Mouse (Mus musculus) heart, postnatal 10 days (tissue): ENCODE results near the gene Dot1l. TPM values are rescaled to one million over a fixed set of nuclear protein-coding genes. Genes with fewer than 3 reads are reported as not detected.
"Not testable (repeated sequence)": the region's sequence is repeated elsewhere in the genome, so short reads cannot be mapped to it uniquely, and the experiment has no call there.

Source experiments
- DNase-seq, 2 experiments: peaks; one replicate each; pipeline ENCODE4 v3.0.0; 2021
- intact Hi-C: fragments of 180-260 bp; cut with DNase I; formaldehyde crosslinking; loops from one replicate; pipeline ENCODE4 v1.15.1; 2025
- total RNA-seq, 2 experiments: library from RNA; stranded (reverse); gene quantifications; 2 replicates each; pipeline ENCODE4 v1.2.3; 2021

The Dot1l gene
- total RNA-seq, 2 experiments from 2014 or later = 66.3 to 67.6 TPM

GRCm38 (mm10) chr10:80826151-80827062, 71.4 kb downstream of the Dot1l start, which contains the start of gene Oaz1:
Gene Oaz1 (plus strand): TSS chr10:80826656.
- DNase-seq = peak; percentile 99
- intact Hi-C loops = loop anchor here (2.0 kb wide), 1 partner anchor 28 kb away; the partner anchor contains the start of genes Lsm7 and Sppl2b

GRCm38 (mm10) chr10:80827063-80827869, 72.3 kb downstream of the Dot1l start:
- intact Hi-C loops = loop anchor here (2.0 kb wide), 1 partner anchor 28 kb away; the partner anchor contains the start of genes Lsm7 and Sppl2b
- DNase-seq = no peak

DNA sequence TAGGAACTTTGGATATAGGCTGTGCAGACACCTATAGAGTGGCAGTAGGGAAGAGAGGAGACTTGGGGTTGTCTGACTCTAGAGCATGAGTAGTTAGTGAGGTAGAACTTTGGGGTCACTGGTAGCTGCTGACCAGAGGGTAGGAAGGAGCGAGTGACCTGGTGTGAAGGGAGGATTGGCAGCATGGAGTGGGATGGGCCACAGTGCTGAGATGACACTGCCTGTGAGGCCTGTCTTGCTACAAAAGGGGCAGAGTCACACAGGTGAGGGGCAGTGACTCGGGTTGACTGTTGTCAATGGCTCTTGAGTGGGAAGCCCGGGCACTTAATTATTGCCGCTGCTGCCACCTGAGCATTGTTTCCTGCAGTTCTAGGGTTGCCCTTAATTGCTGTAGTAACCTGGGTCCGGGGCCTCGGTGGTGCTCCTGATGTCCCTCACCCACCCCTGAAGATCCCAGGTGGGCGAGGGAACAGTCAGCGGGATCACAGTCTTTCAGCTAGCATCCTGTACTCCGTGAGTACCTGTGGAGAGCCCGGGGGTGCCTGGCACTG, 72.9 kb downstream of the Dot1l start:
- no peak for DNase-seq
- intact Hi-C loops = loop anchor here (2.0 kb wide), 1 partner anchor 27 kb away; the partner anchor contains the start of genes Lsm7 and Sppl2b

- intact Hi-C loops, DNase-seq: not testable (repeated sequence)
These were observed 73.6 kb downstream of the Dot1l start for GRCm38 (mm10) chr10:80828587-80828986.

GRCm38 (mm10) chr10:80829359-80830278, 74.6 kb downstream of the Dot1l start:
- intact Hi-C loops = no loop called here
- no peak for DNase-seq

DNA sequence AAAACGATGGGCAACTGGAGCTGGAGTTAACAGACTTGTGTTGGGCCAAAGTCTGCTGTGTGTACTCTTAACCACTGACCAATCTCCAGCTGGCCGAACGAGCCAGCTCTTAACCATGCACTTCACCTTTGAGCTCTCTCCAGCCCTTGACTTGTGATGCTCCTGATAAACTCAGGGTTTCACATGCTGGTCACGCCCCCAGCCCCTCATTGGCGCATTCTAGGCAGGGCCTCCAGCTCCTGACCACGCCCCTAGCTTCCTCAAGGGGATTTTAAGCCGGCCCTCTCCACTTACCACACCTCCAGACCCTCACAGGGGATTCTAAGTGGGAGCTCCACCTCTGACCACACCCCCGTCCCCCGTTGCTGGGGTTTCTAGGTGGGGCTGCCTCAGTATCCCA, 76.1 kb downstream of the Dot1l start:
- intact Hi-C loops = no loop called here
- DNase-seq = no peak

- intact Hi-C loops = no loop called here
- no peak for DNase-seq
These were observed 77.8 kb downstream of the Dot1l start for GRCm38 (mm10) chr10:80832818-80833217.

DNA sequence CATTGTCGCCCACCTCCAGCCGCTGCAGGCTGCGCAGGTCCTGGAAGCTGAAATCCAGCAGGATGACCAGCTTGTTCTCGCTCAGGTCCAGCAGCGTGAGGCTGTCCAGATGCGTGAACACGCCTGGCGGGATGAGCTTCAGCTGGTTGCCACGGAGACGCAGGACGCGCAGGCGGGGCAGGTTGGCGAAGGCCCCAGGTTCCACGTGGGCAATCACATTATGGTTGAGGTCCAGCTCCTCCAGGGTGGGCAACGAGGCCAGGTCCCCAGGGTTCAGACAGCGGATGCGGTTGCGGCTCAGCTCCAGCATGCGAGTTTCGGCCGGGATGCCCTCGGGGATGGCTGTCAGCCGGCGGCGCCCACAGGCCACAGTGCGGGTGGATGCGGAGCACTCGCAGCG, 80.6 kb downstream of the Dot1l start:
- DNase-seq = no peak
- intact Hi-C loops = no loop called here

DNA sequence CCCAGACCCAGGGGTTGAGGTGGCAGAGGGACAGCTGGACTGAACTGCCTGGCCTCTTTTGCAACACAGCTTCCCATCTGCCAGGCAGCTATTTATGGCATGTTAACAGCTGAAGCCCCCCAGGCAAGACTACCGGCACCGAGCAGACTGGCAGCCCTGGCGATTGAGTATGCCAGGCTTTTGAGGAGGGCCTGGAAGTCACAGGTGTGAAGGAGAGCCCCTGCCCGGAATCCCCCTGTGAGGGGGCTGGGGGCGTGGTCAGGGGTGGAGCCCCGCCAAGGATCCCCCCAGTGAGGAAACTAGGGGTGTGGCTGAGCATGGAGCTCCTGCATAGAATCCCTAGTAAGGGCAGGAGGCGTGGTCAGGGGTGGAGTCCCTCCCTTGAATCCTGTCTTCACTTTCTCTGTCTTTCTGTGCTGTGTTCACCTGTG, 82.0 kb downstream of the Dot1l start:
- no peak for DNase-seq

DNA sequence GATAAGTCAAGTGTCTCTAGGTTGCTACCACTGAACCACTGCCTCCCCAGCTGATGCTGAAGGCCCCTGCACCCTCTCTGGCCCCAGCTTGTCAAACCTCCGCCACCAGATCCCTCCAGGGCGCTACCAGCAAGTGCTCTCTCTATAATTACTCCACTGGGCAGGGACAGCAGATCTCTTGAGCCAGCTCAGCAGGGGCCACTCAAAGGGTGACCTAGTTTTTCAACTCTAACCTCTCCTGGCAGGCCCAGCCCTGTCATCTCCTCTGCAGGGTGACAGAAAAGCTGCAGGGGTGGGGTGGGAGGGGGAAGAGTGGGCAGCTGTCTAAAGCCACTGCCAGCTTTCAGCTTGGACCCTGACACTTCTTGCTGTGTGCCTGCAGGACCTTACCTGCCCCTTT, 82.8 kb downstream of the Dot1l start:
- DNase-seq = peak; percentile 66 to 78
- intact Hi-C loops = no loop called here

More for the DNA sequence above, 82.0 kb downstream of the Dot1l start:
- intact Hi-C loops = no loop called here

DNA sequence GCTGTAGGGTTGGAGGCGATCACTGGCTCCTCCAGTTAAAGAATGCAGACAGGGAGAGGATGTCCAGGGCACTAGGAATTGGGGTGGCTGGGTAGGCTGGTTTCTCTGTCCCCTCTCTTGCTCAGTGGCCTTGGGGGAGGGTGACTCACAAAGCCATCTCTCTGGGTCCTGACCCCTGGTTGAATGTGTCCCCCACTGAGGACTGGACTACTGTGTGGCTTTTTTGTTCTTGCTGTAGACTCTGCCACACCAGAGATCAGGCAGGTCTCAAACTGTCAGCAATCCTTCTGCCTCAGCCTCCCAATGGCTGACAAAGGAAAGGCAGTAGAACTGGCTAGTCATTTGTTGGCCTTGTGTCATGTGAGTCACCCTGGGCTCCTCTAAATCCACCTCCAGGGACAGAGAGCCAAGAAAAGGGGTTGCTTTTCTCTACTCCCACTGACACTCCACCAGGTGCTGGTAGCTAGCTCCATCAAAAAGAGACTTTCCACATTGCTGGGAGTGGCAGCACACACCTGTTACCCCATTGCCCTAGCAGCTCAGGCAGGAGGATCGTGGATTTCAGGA, 83.4 kb downstream of the Dot1l start:
- DNase-seq = no peak
- intact Hi-C loops = no loop called here

GRCm38 (mm10) chr10:80839848-80840247, 84.8 kb downstream of the Dot1l start:
- intact Hi-C loops = no loop called here
- DNase-seq = no peak

- DNase-seq = no peak
- intact Hi-C loops = no loop called here
These were observed 86.7 kb downstream of the Dot1l start for GRCm38 (mm10) chr10:80841685-80842084.

- DNase-seq = no peak
- intact Hi-C loops = no loop called here
These were observed 87.3 kb downstream of the Dot1l start for GRCm38 (mm10) chr10:80842334-80842733.

DNA sequence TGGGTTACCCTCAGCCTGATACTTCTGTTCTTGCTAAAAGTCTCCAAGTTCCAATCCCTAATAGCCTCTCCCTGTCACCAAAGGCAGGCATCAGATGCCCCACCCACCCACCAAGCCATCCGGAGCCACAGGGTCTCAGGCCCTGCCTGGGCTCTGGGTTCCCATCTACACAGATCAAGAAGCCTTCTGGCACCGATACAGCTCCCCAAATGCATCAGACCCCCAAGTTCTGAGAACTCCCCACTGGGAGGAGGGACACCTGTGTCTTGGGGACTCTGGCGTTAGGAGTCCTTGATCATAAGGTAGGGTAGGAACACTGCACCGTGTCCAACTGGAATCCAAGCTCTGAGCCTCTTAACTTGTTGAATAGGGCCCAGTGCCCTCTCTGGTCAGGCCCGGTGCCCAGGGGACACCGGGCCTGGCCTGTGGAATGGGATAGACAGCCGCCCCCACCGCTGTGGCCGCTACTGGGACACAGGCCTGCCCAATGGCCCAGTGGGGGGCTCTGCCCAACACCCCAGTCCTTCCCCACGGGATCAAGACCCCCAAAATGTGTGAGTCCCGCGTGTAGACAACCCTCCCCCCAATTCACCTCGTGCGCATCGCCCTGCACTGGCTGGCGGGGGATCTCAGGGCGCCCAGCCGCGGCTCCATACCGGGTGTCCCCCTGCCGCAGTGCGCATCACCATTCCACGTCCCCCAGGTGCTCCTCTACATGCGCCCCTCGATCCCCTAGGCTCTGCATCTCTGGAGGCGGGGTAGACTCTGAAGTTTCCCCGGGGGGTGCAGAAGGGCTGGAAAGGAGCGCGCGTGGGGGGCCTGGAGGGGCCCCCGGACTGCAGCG, 88.3 kb downstream of the Dot1l start:
- intact Hi-C loops = no loop called here
- no peak for DNase-seq

DNA sequence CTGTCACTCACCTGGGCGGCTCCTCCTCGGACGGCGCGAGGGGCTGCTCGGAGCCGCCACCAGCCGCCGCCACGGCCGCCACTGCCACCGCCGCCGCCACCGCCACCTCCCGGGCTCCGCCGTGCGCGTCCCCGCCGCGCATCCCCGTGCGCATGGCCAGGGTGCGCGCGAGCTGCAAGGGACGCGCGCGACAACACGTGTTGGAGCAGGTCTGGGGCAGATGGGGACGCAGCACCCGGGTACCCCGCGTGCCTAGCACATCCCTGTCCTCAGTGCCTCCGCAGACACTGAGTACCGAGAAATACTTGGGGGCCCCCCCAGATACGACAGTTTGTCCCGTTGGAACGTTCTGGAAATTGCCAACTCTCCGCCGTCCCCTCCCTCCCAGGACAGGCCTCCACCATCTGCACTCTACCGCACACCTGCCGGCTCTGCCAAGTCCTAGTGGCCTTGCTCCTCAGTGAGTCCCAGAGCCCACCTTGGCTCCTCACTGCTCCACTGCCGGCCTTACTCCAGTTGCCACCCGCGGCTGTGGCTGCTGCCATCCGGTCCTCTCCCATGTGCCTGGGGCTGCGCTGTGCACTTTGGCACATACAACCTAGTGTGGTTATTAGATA, 89.0 kb downstream of the Dot1l start, which contains the start of gene Lingo3:
TSS of gene Lingo3 (minus strand) at position 109 of the 617 bp plus-strand sequence.
- intact Hi-C loops = no loop called here
- DNase-seq = no peak
